In genomic region chr6:114861591-114861990, GRCm38 (mm10) we compare ENCODE assay signal across 12 mouse cellular contexts.
DNase-seq lines count a peak whose midpoint lies in the region; ATAC-seq and TF ChIP-seq lines count a peak whose summit lies in the region.
"Had no signal": no experiment of that assay in that cellular context is flagged by ENCODE, and none has a peak within 500 bp of the region (broad histone marks: within the 10 kb centered on the region; RNA-seq: fewer than 3 reads in every experiment).

No protein-coding gene starts in this region.

- no peak overlapping the region for H3K4me2 ChIP-seq in intestine, embryonic 14.5 days (ENCODE audit: low read length)
- no peak overlapping the region for H3K4me2 ChIP-seq in intestine, postnatal 0 days (replicated peaks; ENCODE audit: low read depth)
- no peak overlapping the region for H3K4me2 ChIP-seq in hindbrain, embryonic 14.5 days (replicated peaks)
- H3K4me2 ChIP-seq: liver, embryonic 13.5 days; neural tube, embryonic 12.5 days had no signal

- no peaks in the 10 kb centered on the region for H3K27me3 ChIP-seq in intestine, embryonic 14.5 days (replicated peaks; ENCODE audit: control insufficient read depth, insufficient read depth, low read length)
- H3K27me3 ChIP-seq in intestine, postnatal 0 days (replicated peaks; ENCODE audit: control insufficient read depth, insufficient read depth, low read length) = no peaks in the 10 kb centered on the region
- H3K27me3 ChIP-seq in hindbrain, embryonic 14.5 days (ENCODE audit: control insufficient read depth, insufficient read depth, low read length) = no peaks in the 10 kb centered on the region
- H3K27me3 ChIP-seq: liver, embryonic 13.5 days; neural tube, embryonic 12.5 days; Patski had no signal

- H3K4me1 ChIP-seq in intestine, embryonic 14.5 days (replicated peaks; ENCODE audit: control insufficient read depth, insufficient read depth, low read length) = peaks cover 3% of the 10 kb centered on the region; the same call in 1 of the 2 replicates
- no peaks in the 10 kb centered on the region for H3K4me1 ChIP-seq in intestine, postnatal 0 days (replicated peaks; ENCODE audit: control insufficient read depth, insufficient read depth, low read length)
- H3K4me1 ChIP-seq in hindbrain, embryonic 14.5 days (replicated peaks; ENCODE audit: control insufficient read depth, insufficient read depth, low read length) = peaks cover 6% of the 10 kb centered on the region; the same call in 1 of the 2 replicates
- H3K4me1 ChIP-seq: neural tube, embryonic 12.5 days had no signal

- ATAC-seq in cerebellum, adult (ENCODE audit: insufficient number of reproducible peaks, low FRiP score, low TSS enrichment) = peak; percentile 74
- ATAC-seq in intestine, embryonic 14.5 days (replicated peaks; ENCODE audit: low FRiP score, low TSS enrichment, low read depth) = no peak
- ATAC-seq in intestine, postnatal 0 days = no peak
- no peak for ATAC-seq in hindbrain, embryonic 14.5 days (ENCODE audit: low FRiP score)
- ATAC-seq in activated CD4-positive, CD25-positive, alpha-beta regulatory T cell, adult 4 months = no peak
- ATAC-seq: Patski had no signal

- WGBS in intestine, embryonic 14.5 days = 87% methylated on average over 9 of the region's 9 CpGs
- WGBS in intestine, postnatal 0 days = 82% methylated on average over 9 of the region's 9 CpGs
- WGBS in hindbrain, embryonic 14.5 days = 44% methylated on average over 9 of the region's 9 CpGs

- TF ChIP-seq CTCF in intestine, postnatal 0 days (IDR thresholded peaks at IDR 0.05; ENCODE audit: low read depth) = no peak

- peaks cover 54% of the 10 kb centered on the region for H3K36me3 ChIP-seq in intestine, embryonic 14.5 days (ENCODE audit: control insufficient read depth, insufficient read depth, low read length)
- peaks cover 55% of the 10 kb centered on the region for H3K36me3 ChIP-seq in intestine, postnatal 0 days (ENCODE audit: control insufficient read depth, insufficient read depth)
- H3K36me3 ChIP-seq in hindbrain, embryonic 14.5 days (replicated peaks; ENCODE audit: control insufficient read depth, insufficient read depth) = peaks cover 33% of the 10 kb centered on the region

- H3K4me3 ChIP-seq in intestine, embryonic 14.5 days (ENCODE audit: low read depth, low read length) = no peak overlapping the region
- H3K4me3 ChIP-seq in intestine, postnatal 0 days (ENCODE audit: low read depth, low read length) = no peak overlapping the region
- H3K4me3 ChIP-seq in hindbrain, embryonic 14.5 days (replicated peaks; ENCODE audit: low read length) = no peak overlapping the region
- H3K4me3 ChIP-seq: liver, embryonic 13.5 days; neural tube, embryonic 12.5 days had no signal

- peak overlapping the region; percentile 27; the same call in 1 of the 2 replicates for H3K27ac ChIP-seq in intestine, embryonic 14.5 days (ENCODE audit: low read depth)
- no peak overlapping the region for H3K27ac ChIP-seq in intestine, postnatal 0 days (ENCODE audit: low read depth, low read length)
- 0 out of 2 replicates have a peak overlapping the region, but pooled peaks have one; percentile 15 for H3K27ac ChIP-seq in hindbrain, embryonic 14.5 days
- H3K27ac ChIP-seq: liver, embryonic 13.5 days; neural tube, embryonic 12.5 days had no signal

- no peak overlapping the region for H3K9ac ChIP-seq in intestine, embryonic 14.5 days (ENCODE audit: low read length)
- H3K9ac ChIP-seq in intestine, postnatal 0 days (ENCODE audit: low read depth, low read length) = no peak overlapping the region
- H3K9ac ChIP-seq in hindbrain, embryonic 14.5 days = 0 out of 2 replicates have a peak overlapping the region, but pooled peaks have one; percentile 11
- H3K9ac ChIP-seq: liver, embryonic 13.5 days; neural tube, embryonic 12.5 days had no signal

- no peak for DNase-seq in cerebellum, postnatal 4 days (ENCODE audit: low spot score in 2 of 2)
- no peak for DNase-seq in intestine, embryonic 14.5 days (ENCODE audit: low spot score)
- peak; percentile 82 for DNase-seq in cerebellum, adult 11-12 months
- DNase-seq in hindbrain, embryonic 14.5 days (ENCODE audit: low spot score) = no peak
- no peak for DNase-seq in ovary, postnatal 10 days (ENCODE audit: low spot score)
- DNase-seq: kidney, adult 9 months; liver, embryonic 13.5 days had no signal

- H3K9me3 ChIP-seq in intestine, embryonic 14.5 days (ENCODE audit: control insufficient read depth, low read length) = no peaks in the 10 kb centered on the region
- no peaks in the 10 kb centered on the region for H3K9me3 ChIP-seq in intestine, postnatal 0 days (ENCODE audit: control insufficient read depth)
- H3K9me3 ChIP-seq in hindbrain, embryonic 14.5 days (ENCODE audit: control insufficient read depth, low read length) = no peaks in the 10 kb centered on the region
- H3K9me3 ChIP-seq: liver, embryonic 13.5 days; neural tube, embryonic 12.5 days had no signal
